Mouse (Mus musculus) MEL (cell line): ENCODE measurements around the gene Fbxw7.

Experiments used
- CTCF ChIP-seq, 3 experiments: IDR thresholded peaks in 2 of 3; conservative IDR thresholded peaks in 1 of 3; 2 replicates each; pipeline ENCODE4 v1.5.1; 2011 to 2012; ENCODE audit warnings: low read length in 3 of 3, low read depth in 2 of 3, mild to moderate bottlenecking in 2 of 3, improper control_type of control experiment in 1 of 3, inconsistent platforms in 1 of 3, mixed read lengths in 1 of 3, moderate library complexity in 1 of 3; ENCODE audit not compliant: control insufficient read depth in 1 of 3, insufficient read depth in 1 of 3, poor library complexity in 1 of 3, severe bottlenecking in 1 of 3
- GABPA ChIP-seq: IDR thresholded peaks from 2 replicates; pipeline ENCODE4 v1.6.1; 2012; ENCODE audit warnings: low read depth, mild to moderate bottlenecking, inconsistent platforms, low read length, improper control_type of control experiment, moderate library complexity
- MAX ChIP-seq: IDR thresholded peaks from 2 replicates; pipeline ENCODE4 v1.6.1; 2011; ENCODE audit warnings: low read length, improper control_type of control experiment
- POLR2A ChIP-seq, 2 experiments: IDR thresholded peaks; 2 replicates each; pipeline ENCODE4 v1.6.1; 2011 to 2012; ENCODE audit warnings: low read length in 2 of 2, mild to moderate bottlenecking in 2 of 2, control low read depth in 1 of 2, improper control_type of control experiment in 1 of 2, low read depth in 1 of 2, moderate library complexity in 1 of 2; ENCODE audit not compliant: control insufficient read depth in 1 of 2, insufficient read depth in 1 of 2, poor library complexity in 1 of 2
- TCF12 ChIP-seq: IDR thresholded peaks from 2 replicates; pipeline ENCODE4 v1.6.1; 2014; ENCODE audit warnings: low read depth, mild to moderate bottlenecking, inconsistent platforms, low read length, improper control_type of control experiment, moderate library complexity

GRCm38 (mm10) chr3:84774246-84775066 lies 40.6 kb upstream of the Fbxw7 start:
- TF ChIP-seq POLR2A (IDR thresholded peaks at IDR 0.05; ENCODE audit: control insufficient read depth in 1 of 2, insufficient read depth in 1 of 2, low read depth in 1 of 2, low read length in 2 of 2, poor library complexity in 1 of 2), result no peak
- no peak for TF ChIP-seq MAX
- TF ChIP-seq TCF12, result no peak
- no peak for TF ChIP-seq CTCF (IDR thresholded peaks at IDR 0.05 in 2 of 3, conservative IDR thresholded peaks at IDR 0.05 in 1 of 3; ENCODE audit: control insufficient read depth in 1 of 3, insufficient read depth in 1 of 3, low read depth in 2 of 3, low read length in 3 of 3, poor library complexity in 1 of 3, severe bottlenecking in 1 of 3)
- TF ChIP-seq GABPA, result no peak
